Mouse (Mus musculus) testis, adult 2 months (tissue): ENCODE results near the gene Agap3. TPM values are rescaled to one million over a fixed set of nuclear protein-coding genes. Genes with fewer than 3 reads are reported as not detected.

Source experiments
- H3K27ac ChIP-seq: fragments of 200-500 bp; 2 replicates; pipeline ENCODE4 v1.5.1; 2012; ENCODE audit warnings: low read depth, low read length; ENCODE audit not compliant: control insufficient read depth, insufficient read depth
- H3K27me3 ChIP-seq: fragments of 200-500 bp; 2 replicates; pipeline ENCODE4 v1.6.1; 2012; ENCODE audit warnings: mild to moderate bottlenecking, low read length, moderate library complexity; ENCODE audit not compliant: control insufficient read depth, insufficient read depth
- H3K36me3 ChIP-seq: fragments of 200-500 bp; 2 replicates; pipeline ENCODE4 v1.6.1; 2012; ENCODE audit warnings: mild to moderate bottlenecking, low read length; ENCODE audit not compliant: control insufficient read depth, insufficient read depth
- H3K4me1 ChIP-seq: fragments of 200-500 bp; 2 replicates; pipeline ENCODE4 v1.6.1; 2012; ENCODE audit warnings: low read length; ENCODE audit not compliant: control insufficient read depth, insufficient read depth
- H3K4me3 ChIP-seq: fragments of 200-500 bp; 2 replicates; pipeline ENCODE4 v1.5.1; 2012; ENCODE audit warnings: low read depth, mild to moderate bottlenecking, low read length, moderate library complexity, mixed read lengths; ENCODE audit not compliant: control insufficient read depth
- CTCF ChIP-seq: fragments of 200-500 bp; IDR thresholded peaks from 2 replicates; pipeline ENCODE4 v1.5.1; 2012; ENCODE audit warnings: low read depth, mild to moderate bottlenecking, inconsistent platforms, low read length, moderate library complexity; ENCODE audit not compliant: control insufficient read depth, insufficient read depth, insufficient replicate concordance
- POLR2A ChIP-seq: fragments of 200-500 bp; IDR thresholded peaks from 2 replicates; pipeline ENCODE4 v1.6.1; 2012; ENCODE audit warnings: low read depth, mild to moderate bottlenecking, inconsistent platforms, low read length, moderate library complexity; ENCODE audit not compliant: control insufficient read depth
- polyA plus RNA-seq: library from polyadenylated mRNA; depleted of rRNA; stranded (reverse); fragments of >200 nt; gene quantifications from 2 replicates; pipeline ENCODE4 v1.2.3, GENCODE M21; 2012

The Agap3 gene
- polyA plus RNA-seq, 1 experiment = 29.5 TPM

GRCm38 (mm10) chr5:24447624-24448298 lies 4.2 kb upstream of the Agap3 start, which contains the start of gene Tmub1:
TSS of gene Tmub1 (minus strand) at chr5:24447854.
- H3K4me3 ChIP-seq = peak within 1 kb of the TSS; percentile 75
- 0 out of 2 replicates have a peak within 1 kb of the TSS, but pooled peaks have one; percentile 10 for H3K27ac ChIP-seq
- no peaks in the 10 kb centered on the region for H3K36me3 ChIP-seq
- H3K4me1 ChIP-seq = peaks cover 28% of the 10 kb centered on the region
- no peak for TF ChIP-seq CTCF
- TF ChIP-seq POLR2A = no peak
- no peaks in the 10 kb centered on the region for H3K27me3 ChIP-seq

- Histone ChIP-seq H3K4me3 (peak overlapping the region; percentile 89), H3K36me3 (no peaks in the 10 kb centered on the region), H3K27me3 (no peaks in the 10 kb centered on the region), H3K27ac (peak overlapping the region; percentile 86), H3K4me1 (peaks cover 19% of the 10 kb centered on the region)
- TF ChIP-seq CTCF (no peak), POLR2A (peak; percentile 52)
Observed at GRCm38 (mm10) chr5:24451264-24452029, 530 bp upstream of the Agap3 start.

GRCm38 (mm10) chr5:24452691-24453233 lies 785 bp downstream of the Agap3 start:
- Histone ChIP-seq H3K27ac (0 out of 2 replicates have a peak overlapping the region, but pooled peaks have one; percentile 8), H3K27me3 (no peaks in the 10 kb centered on the region), H3K36me3 (no peaks in the 10 kb centered on the region), H3K4me1 (peaks cover 12% of the 10 kb centered on the region), H3K4me3 (peak overlapping the region; percentile 58)
- TF ChIP-seq POLR2A (no peak), CTCF (no peak)

GRCm38 (mm10) chr5:24453283-24453984 lies 1.5 kb downstream of the Agap3 start:
- TF ChIP-seq POLR2A (no peak), CTCF (no peak)
- Histone ChIP-seq H3K27me3 (no peaks in the 10 kb centered on the region), H3K27ac (no peak overlapping the region), H3K36me3 (no peaks in the 10 kb centered on the region), H3K4me3 (no peak overlapping the region), H3K4me1 (peaks cover 9% of the 10 kb centered on the region)

- peaks cover 9% of the 10 kb centered on the region for H3K4me1 ChIP-seq
- TF ChIP-seq POLR2A = no peak
- no peak for TF ChIP-seq CTCF
- H3K36me3 ChIP-seq = no peaks in the 10 kb centered on the region
- no peak overlapping the region for H3K27ac ChIP-seq
- no peak overlapping the region for H3K4me3 ChIP-seq
- no peaks in the 10 kb centered on the region for H3K27me3 ChIP-seq
Observed at GRCm38 (mm10) chr5:24453985-24454303, 2.0 kb downstream of the Agap3 start.

GRCm38 (mm10) chr5:24455076-24455475 lies 3.1 kb downstream of the Agap3 start:
- TF ChIP-seq POLR2A = no peak
- TF ChIP-seq CTCF = no peak
- Histone ChIP-seq H3K36me3 (no peaks in the 10 kb centered on the region), H3K27ac (no peak overlapping the region), H3K4me1 (peaks cover 9% of the 10 kb centered on the region), H3K27me3 (no peaks in the 10 kb centered on the region), H3K4me3 (no peak overlapping the region)

GRCm38 (mm10) chr5:24455613-24456012 lies 3.6 kb downstream of the Agap3 start:
- no peak overlapping the region for H3K27ac ChIP-seq
- TF ChIP-seq POLR2A (no peak), CTCF (no peak)

More at GRCm38 (mm10) chr5:24455613-24456012, 3.6 kb downstream of the Agap3 start:
- Histone ChIP-seq H3K27me3 (no peaks in the 10 kb centered on the region), H3K4me1 (peaks cover 9% of the 10 kb centered on the region), H3K36me3 (no peaks in the 10 kb centered on the region), H3K4me3 (no peak overlapping the region)
